Mouse (Mus musculus) left cerebral cortex, adult 18-20 months (tissue): ENCODE results near the gene Mdm4. TPM values are rescaled to one million over a fixed set of nuclear protein-coding genes. Genes with fewer than 3 reads are reported as not detected.
A peak's percentile ranks its signal among the peaks of the same experiment; 100 is the strongest.

ENCODE experiments used
- DNase-seq, 2 experiments: peaks; one replicate each; pipeline ENCODE4 v3.0.0; 2021 to 2022; ENCODE audit warnings: low spot score in 2 of 2, mixed read lengths in 1 of 2
- total RNA-seq, 2 experiments: library from RNA; stranded (reverse); gene quantifications; 2 replicates each; pipeline ENCODE4 v1.2.3; 2021

The Mdm4 gene
- total RNA-seq, 2 experiments from 2014 or later, result 76.8 to 77.9 TPM

- no peak for DNase-seq
Measured at GRCm38 (mm10) chr1:132956809-132957208, 73.6 kb downstream of the Mdm4 start.

- no peak for DNase-seq
Measured at GRCm38 (mm10) chr1:132947811-132948210, 82.5 kb downstream of the Mdm4 start.

- DNase-seq, result no peak
Measured at GRCm38 (mm10) chr1:132945826-132946225, 84.5 kb downstream of the Mdm4 start.

GRCm38 (mm10) chr1:132938975-132939374, 91.4 kb downstream of the Mdm4 start:
- peak in 1 of 2 experiments; percentile 18 for DNase-seq

- no peak for DNase-seq
Measured at GRCm38 (mm10) chr1:132937296-132938030, 92.9 kb downstream of the Mdm4 start.

- DNase-seq, result peak; percentile 66 to 76
Measured at GRCm38 (mm10) chr1:132934856-132935255, 95.5 kb downstream of the Mdm4 start.

- no peak for DNase-seq
Measured at GRCm38 (mm10) chr1:132932421-132932820, 97.9 kb downstream of the Mdm4 start.

GRCm38 (mm10) chr1:132930291-132930690, 100.1 kb downstream of the Mdm4 start:
- DNase-seq, result no peak

- no peak for DNase-seq
Measured at GRCm38 (mm10) chr1:132928907-132929250, 101.5 kb downstream of the Mdm4 start.

GRCm38 (mm10) chr1:132928032-132928906, 102.1 kb downstream of the Mdm4 start:
- DNase-seq, result no peak

- DNase-seq, result no peak
Measured at GRCm38 (mm10) chr1:132925270-132925669, 105.1 kb downstream of the Mdm4 start.

GRCm38 (mm10) chr1:132922257-132922656, 108.1 kb downstream of the Mdm4 start:
- DNase-seq, result no peak

- DNase-seq, result no peak
Measured at GRCm38 (mm10) chr1:132921071-132921470, 109.3 kb downstream of the Mdm4 start.

GRCm38 (mm10) chr1:132919258-132919657, 111.1 kb downstream of the Mdm4 start:
- no peak for DNase-seq

- no peak for DNase-seq
Measured at GRCm38 (mm10) chr1:132918117-132918680, 112.2 kb downstream of the Mdm4 start.

GRCm38 (mm10) chr1:132917554-132917953, 112.8 kb downstream of the Mdm4 start:
- DNase-seq, result no peak

GRCm38 (mm10) chr1:132915849-132916493, 114.4 kb downstream of the Mdm4 start:
- DNase-seq, result peak; percentile 82 to 84

GRCm38 (mm10) chr1:132910414-132911041, 119.8 kb downstream of the Mdm4 start:
- no peak for DNase-seq

- no peak for DNase-seq
Measured at GRCm38 (mm10) chr1:132909951-132910350, 120.4 kb downstream of the Mdm4 start.
